Mouse (Mus musculus): Measurements from ENCODE around the gene Rpp38.

Gene Rpp38

GRCm38 (mm10) chr2:3289581-3289980 lies 42.9 kb downstream of the Rpp38 start:
- intact Hi-C loops (cut with DNase I), result no loop called here

- intact Hi-C loops (cut with DNase I), result no loop called here
Measured at GRCm38 (mm10) chr2:3286243-3286642, 46.2 kb downstream of the Rpp38 start.

GRCm38 (mm10) chr2:3285709-3286108 lies 46.7 kb downstream of the Rpp38 start:
- intact Hi-C loops (cut with DNase I), result no loop called here

GRCm38 (mm10) chr2:3285181-3285530 lies 47.3 kb downstream of the Rpp38 start:
- intact Hi-C loops (cut with DNase I), result no loop called here

- intact Hi-C loops (cut with DNase I), result loop anchor here (5.0 kb wide), 1 partner anchor 167 kb away; no protein-coding TSS in a partner anchor
Measured at GRCm38 (mm10) chr2:3284473-3285180, 47.8 kb downstream of the Rpp38 start.

GRCm38 (mm10) chr2:3283602-3284472 lies 48.6 kb downstream of the Rpp38 start, which contains the start of gene Nmt2:
Gene Nmt2 (plus strand): TSS chr2:3284212.
- intact Hi-C loops (cut with DNase I), result loop anchor here (5.0 kb wide), 1 partner anchor 167 kb away; no protein-coding TSS in a partner anchor

- intact Hi-C loops (cut with DNase I), result loop anchor here (5.0 kb wide), 1 partner anchor 166 kb away; no protein-coding TSS in a partner anchor
Measured at GRCm38 (mm10) chr2:3282866-3283601, 49.4 kb downstream of the Rpp38 start.

GRCm38 (mm10) chr2:3281311-3281710 lies 51.1 kb downstream of the Rpp38 start:
- intact Hi-C loops (cut with DNase I), result loop anchor here (5.0 kb wide), 1 partner anchor 164 kb away; no protein-coding TSS in a partner anchor
